21 mouse cellular contexts compared by ENCODE assay signal in the genomic region with DNA sequence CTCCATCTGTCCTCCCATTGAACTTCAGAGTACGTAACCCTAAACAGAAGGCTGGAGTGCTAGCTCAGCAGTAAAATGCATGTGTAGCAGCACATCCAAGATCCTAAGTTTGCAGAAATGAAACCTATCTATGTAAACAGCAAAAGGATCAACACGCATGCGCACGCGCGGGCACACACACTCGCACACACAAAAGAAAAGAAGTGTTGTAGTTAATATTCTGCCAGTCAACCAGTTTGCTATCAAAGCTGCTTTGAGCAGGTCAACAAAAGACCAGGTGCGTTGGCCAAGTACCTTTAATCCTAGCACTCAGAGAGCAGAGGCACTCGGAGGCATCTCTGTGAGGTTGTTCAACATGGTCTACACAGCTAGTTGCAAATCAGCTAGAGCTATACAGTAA.
"Had no signal": no experiment of that assay in that cellular context is flagged by ENCODE, and none has a peak within 500 bp of the region (broad histone marks: within the 10 kb centered on the region; RNA-seq: fewer than 3 reads in every experiment).

No protein-coding gene starts in this region.

- H3K27me3 ChIP-seq: intestine, embryonic 15.5 days; kidney, embryonic 15.5 days; limb, embryonic 12.5 days; limb, embryonic 15.5 days; liver, embryonic 12.5 days; liver, embryonic 15.5 days; neural tube, embryonic 12.5 days; neural tube, embryonic 15.5 days had no signal

- H3K4me1 ChIP-seq: intestine, embryonic 15.5 days; limb, embryonic 15.5 days; liver, embryonic 15.5 days had no signal

- DNase-seq: kidney, adult 11 months; kidney, adult 8-10 months; kidney, postnatal 10 days; kidney, postnatal 36 days; layer of hippocampus, postnatal 36 days; left cerebral cortex, postnatal 4 days; lung, adult 2 months; lung, postnatal 14 days; lung, postnatal 4 days; right cerebral cortex, postnatal 25 days; spleen, adult 18-20 months; thymus, postnatal 25 days had no signal

- H3K27ac ChIP-seq: intestine, embryonic 15.5 days; kidney, embryonic 15.5 days; left cerebral cortex, adult 2 months; limb, embryonic 12.5 days; limb, embryonic 15.5 days; liver, embryonic 12.5 days; liver, embryonic 15.5 days; neural tube, embryonic 12.5 days; neural tube, embryonic 15.5 days had no signal

- H3K4me2 ChIP-seq: intestine, embryonic 15.5 days; kidney, embryonic 15.5 days; limb, embryonic 12.5 days; limb, embryonic 15.5 days; liver, embryonic 12.5 days; liver, embryonic 15.5 days; neural tube, embryonic 12.5 days; neural tube, embryonic 15.5 days had no signal

- H3K4me3 ChIP-seq: intestine, embryonic 15.5 days; kidney, embryonic 15.5 days; left cerebral cortex, adult 2 months; limb, embryonic 12.5 days; limb, embryonic 15.5 days; liver, embryonic 12.5 days; liver, embryonic 15.5 days; neural tube, embryonic 12.5 days; neural tube, embryonic 15.5 days had no signal

- H3K9me3 ChIP-seq: intestine, embryonic 15.5 days; kidney, embryonic 15.5 days; limb, embryonic 12.5 days; limb, embryonic 15.5 days; liver, embryonic 12.5 days; liver, embryonic 15.5 days; neural tube, embryonic 12.5 days; neural tube, embryonic 15.5 days had no signal

- H3K9ac ChIP-seq: intestine, embryonic 15.5 days; kidney, embryonic 15.5 days; limb, embryonic 12.5 days; limb, embryonic 15.5 days; liver, embryonic 12.5 days; liver, embryonic 15.5 days; neural tube, embryonic 12.5 days; neural tube, embryonic 15.5 days had no signal

- ATAC-seq: intestine, embryonic 15.5 days; liver, embryonic 12.5 days had no signal
